Comparison of ENCODE assay signal across 20 mouse cellular contexts in genomic region chr10:89510547-89510946, GRCm38 (mm10). TPM values are rescaled to one million over a fixed set of nuclear protein-coding genes. Genes with fewer than 3 reads are reported as not detected.
DNase-seq lines count a peak whose midpoint lies in the region.
"Had no signal": no experiment of that assay in that cellular context is flagged by ENCODE, and none has a peak within 500 bp of the region (broad histone marks: within the 10 kb centered on the region; RNA-seq: fewer than 3 reads in every experiment).

No protein-coding gene starts in this region.

- intact Hi-C loops in heart, postnatal 10 days (cut with DNase I) = no loop called here

- DNase-seq in heart, adult 11 months = peak; percentile 39
- DNase-seq in heart, postnatal 10 days = no peak
- peak; percentile 3 to 13 for DNase-seq in layer of hippocampus, postnatal 14 days (ENCODE audit: low spot score in 2 of 2)
- DNase-seq in layer of hippocampus, postnatal 36 days = no peak
- peak; percentile 35 to 61 for DNase-seq in right cerebral cortex, postnatal 10 days (ENCODE audit: low spot score in 2 of 2)
- no peak for DNase-seq in right cerebral cortex, postnatal 4 days
- DNase-seq in gastrocnemius, postnatal 10 days = no peak
- DNase-seq: adrenal gland, adult 2 months; adrenal gland, postnatal 14 days; cerebellum, adult 11-12 months; cerebellum, adult 8-10 months; cerebellum, postnatal 10 days; cerebellum, postnatal 36 days; embryo, embryonic 11 days; gastrocnemius, postnatal 14 days; heart, adult 18-20 months; heart, postnatal 14 days; heart, postnatal 4 days had no signal

RNA-seq across cellular contexts. Expression of gene Nr1h4, which starts 22.8 kb away (rescaled TPM):
- total RNA-seq in heart, postnatal 10 days (2021) = 1 to 10 TPM in 1 of 2 experiments, under 1 TPM in 1; 0.72 to 1.1 TPM
- total RNA-seq in layer of hippocampus, postnatal 14 days (2021) = under 1 TPM in 1 of 2 experiments, not detected in 1; 0.32 TPM
- total RNA-seq in layer of hippocampus, postnatal 36 days (2021) = under 1 TPM in 1 of 2 experiments, not detected in 1; 0.22 TPM
- not detected for total RNA-seq in gastrocnemius, postnatal 10 days (2021)
- total RNA-seq: gastrocnemius, postnatal 14 days; hindbrain, postnatal 0 days; MEL had no signal

Comparison
In these comparisons a context has a peak if more than half of its experiments do, and no peak if none do; other contexts are left out.
1. DNase-seq: peak in heart, adult 11 months (single experiment), layer of hippocampus, postnatal 14 days (2 of 2) and right cerebral cortex, postnatal 10 days (2 of 2); none in heart, postnatal 10 days (0 of 2), layer of hippocampus, postnatal 36 days (0 of 2), right cerebral cortex, postnatal 4 days (single experiment) and gastrocnemius, postnatal 10 days (single experiment).